Mouse (Mus musculus): ENCODE measurements at regions not wholly inside any gene's neighbourhood (a gene's known extent, or its start where the extent isn't known, plus 50 kb on each side); places are given as distances from the start of the nearest gene placed in this dataset.

GRCm38 (mm10) chrX:21828975-21829374 lies 84.1 kb upstream of the Gm28269 start:
- no peaks in the 10 kb centered on the region for H3K36me3 ChIP-seq (ENCODE audit: control insufficient read depth, insufficient read depth, low read length)
- no peak overlapping the region for H3K4me3 ChIP-seq
- no peak overlapping the region for H3K9ac ChIP-seq (ENCODE audit: low read depth, low read length)
- no peaks in the 10 kb centered on the region for H3K79me2 ChIP-seq (replicated peaks; ENCODE audit: control insufficient read depth, insufficient read depth, low read length)
- no peaks in the 10 kb centered on the region for H3K4me1 ChIP-seq (ENCODE audit: control insufficient read depth, insufficient read depth, low read length)
- no peaks in the 10 kb centered on the region for H3K27me3 ChIP-seq (ENCODE audit: control insufficient read depth, insufficient read depth, low read length)
- TF ChIP-seq EP300 (IDR thresholded peaks at IDR 0.05; ENCODE audit: insufficient read depth, low read depth, low read length), result no peak
- TF ChIP-seq CTCF (IDR thresholded peaks at IDR 0.05), result peak; percentile 69
- DNase-seq, result peak in 1 of 2 experiments; percentile 1
- intact Hi-C loops (cut with DNase I), result loop anchor here (5.0 kb wide), 1 partner anchor 447 kb away; no protein-coding TSS in a partner anchor
- no peak overlapping the region for H3K27ac ChIP-seq

GRCm38 (mm10) chrX:21809212-21809611 lies 64.3 kb upstream of the Gm28269 start:
- Histone ChIP-seq H3K36me3 (ENCODE audit: control insufficient read depth, insufficient read depth, low read length) (no peaks in the 10 kb centered on the region), H3K79me2 (replicated peaks; ENCODE audit: control insufficient read depth, insufficient read depth, low read length) (no peaks in the 10 kb centered on the region), H3K27me3 (ENCODE audit: control insufficient read depth, insufficient read depth, low read length) (no peaks in the 10 kb centered on the region), H3K4me1 (ENCODE audit: control insufficient read depth, insufficient read depth, low read length) (no peaks in the 10 kb centered on the region), H3K4me3 (no peak overlapping the region), H3K9ac (ENCODE audit: low read depth, low read length) (no peak overlapping the region), H3K27ac (no peak overlapping the region)
- intact Hi-C loops (cut with DNase I), result no loop called here
- TF ChIP-seq CTCF (IDR thresholded peaks at IDR 0.05), result no peak
- TF ChIP-seq POLR2A (IDR thresholded peaks at IDR 0.05; ENCODE audit: insufficient read depth, low read depth, low read length), result no peak
- no peak for TF ChIP-seq EP300 (IDR thresholded peaks at IDR 0.05; ENCODE audit: insufficient read depth, low read depth, low read length)
- no peak for DNase-seq

DNA sequence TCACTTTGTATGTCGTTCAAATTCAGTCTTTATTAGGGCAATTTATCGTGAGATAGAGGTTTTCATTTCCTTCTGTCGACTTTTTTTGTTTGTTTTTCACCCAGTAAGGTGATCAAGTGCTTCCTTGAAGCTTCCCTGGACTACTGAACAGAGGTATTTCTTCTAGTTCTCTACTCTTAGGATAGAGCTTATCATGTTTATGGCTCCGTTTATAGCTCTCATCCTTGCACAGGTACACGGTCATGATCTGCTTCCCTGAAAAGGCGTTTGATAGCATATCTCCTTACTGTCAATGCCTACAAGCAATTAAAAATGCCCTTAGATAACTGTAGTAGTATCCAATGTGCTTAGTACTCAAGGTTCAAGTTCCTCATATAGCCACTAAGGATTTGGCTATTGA lies 56.9 kb upstream of the Gm28269 start:
- no peaks in the 10 kb centered on the region for H3K36me3 ChIP-seq (ENCODE audit: control insufficient read depth, insufficient read depth, low read length)
- H3K79me2 ChIP-seq (replicated peaks; ENCODE audit: control insufficient read depth, insufficient read depth, low read length), result no peaks in the 10 kb centered on the region
- H3K9ac ChIP-seq (ENCODE audit: low read depth, low read length), result no peak overlapping the region
- WGBS, result 62% methylated on average over 6 of the region's 6 CpGs
- intact Hi-C loops (cut with DNase I), result no loop called here
- DNase-seq, result no peak
- no peaks in the 10 kb centered on the region for H3K4me1 ChIP-seq (ENCODE audit: control insufficient read depth, insufficient read depth, low read length)
- no peaks in the 10 kb centered on the region for H3K27me3 ChIP-seq (ENCODE audit: control insufficient read depth, insufficient read depth, low read length)
- no peak overlapping the region for H3K27ac ChIP-seq
- H3K4me3 ChIP-seq, result no peak overlapping the region
- TF ChIP-seq CTCF (IDR thresholded peaks at IDR 0.05) (no peak), EP300 (IDR thresholded peaks at IDR 0.05; ENCODE audit: insufficient read depth, low read depth, low read length) (no peak), POLR2A (IDR thresholded peaks at IDR 0.05; ENCODE audit: insufficient read depth, low read depth, low read length) (no peak)
